Mouse (Mus musculus): ENCODE results near the gene Lrriq4.

GRCm38 (mm10) chr3:30658486-30658885 is 14.2 kb downstream of the Lrriq4 start:
- TF ChIP-seq GATA1 (IDR thresholded peaks at IDR 0.05; ENCODE audit: borderline replicate concordance, low read length) (no peak), FLI1 (IDR thresholded peaks at IDR 0.05; ENCODE audit: low read length) (no peak)

All from megakaryocyte, embryonic 14.5 days (primary cell).